Mouse (Mus musculus) thymus, postnatal 0 days (tissue): ENCODE data around the gene Ccl26. TPM values are rescaled to one million over a fixed set of nuclear protein-coding genes. Genes with fewer than 3 reads are reported as not detected.
A peak's percentile ranks its signal among the peaks of the same experiment; 100 is the strongest.

Experiments used
- DNase-seq: peaks from one replicate; pipeline ENCODE4 v3.0.0-alpha.2; 2015; ENCODE audit warnings: low spot score
- polyA plus RNA-seq: library from polyadenylated mRNA; unstranded; fragments of >200 nt; fragmentation: Nextera tagmentation; extraction: Ambion mirVana; gene quantifications from 2 replicates; pipeline ENCODE4 v1.2.1, GENCODE M21; 2015

Gene Ccl26
- polyA plus RNA-seq, 1 experiment from 2014 or later = not detected

GRCm38 (mm10) chr5:135544032-135544558, 19.3 kb downstream of the Ccl26 start:
- DNase-seq = no peak

- peak; percentile 27 for DNase-seq
Observed at GRCm38 (mm10) chr5:135537794-135538214, 25.6 kb downstream of the Ccl26 start.

- DNase-seq = peak; percentile 30
Observed at GRCm38 (mm10) chr5:135537326-135537725, 26.0 kb downstream of the Ccl26 start.

GRCm38 (mm10) chr5:135535867-135536266, 27.5 kb downstream of the Ccl26 start:
- DNase-seq = no peak

GRCm38 (mm10) chr5:135533431-135533830, 29.9 kb downstream of the Ccl26 start:
- no peak for DNase-seq

- no peak for DNase-seq
Observed at GRCm38 (mm10) chr5:135531306-135531845, 32.0 kb downstream of the Ccl26 start.

GRCm38 (mm10) chr5:135529964-135530363, 33.4 kb downstream of the Ccl26 start:
- no peak for DNase-seq

- no peak for DNase-seq
Observed at GRCm38 (mm10) chr5:135529310-135529709, 34.1 kb downstream of the Ccl26 start.

- DNase-seq = no peak
Observed at GRCm38 (mm10) chr5:135527986-135528385, 35.4 kb downstream of the Ccl26 start.

- DNase-seq = no peak
Observed at GRCm38 (mm10) chr5:135524660-135525560, 38.5 kb downstream of the Ccl26 start.

GRCm38 (mm10) chr5:135524087-135524486, 39.3 kb downstream of the Ccl26 start:
- no peak for DNase-seq

GRCm38 (mm10) chr5:135522111-135522722, 41.2 kb downstream of the Ccl26 start:
- no peak for DNase-seq

- no peak for DNase-seq
Observed at GRCm38 (mm10) chr5:135517348-135517883, 46.0 kb downstream of the Ccl26 start.

GRCm38 (mm10) chr5:135513131-135513530, 50.2 kb downstream of the Ccl26 start:
- DNase-seq = no peak

- no peak for DNase-seq
Observed at GRCm38 (mm10) chr5:135511105-135511504, 52.3 kb downstream of the Ccl26 start.

Other genes starting within 250 kb of the Ccl26 start
- 0.16 TPM in 1 of 2 replicates, not detected in the other for gene Fkbp6, start 213.5 kb downstream of the Ccl26 start, polyA plus RNA-seq
- not detected in 2 replicates for gene Trim50, start 210.3 kb downstream of the Ccl26 start, polyA plus RNA-seq
- 37.5 and 40.1 TPM in 2 replicates for gene Nsun5, start 193.6 kb downstream of the Ccl26 start, polyA plus RNA-seq
- 8.5 and 10.4 TPM in 2 replicates for gene Pom121, start 169.0 kb downstream of the Ccl26 start, polyA plus RNA-seq
- gene Hip1, start 18.4 kb downstream of the Ccl26 start, polyA plus RNA-seq = 2.4 and 2.7 TPM in 2 replicates
- 32.0 and 35.5 TPM in 2 replicates for gene Ccl24, start 9.5 kb upstream of the Ccl26 start, polyA plus RNA-seq
- 25.5 and 27.3 TPM in 2 replicates for gene Rhbdd2, start 69.0 kb upstream of the Ccl26 start, polyA plus RNA-seq
- gene Por, start 106.5 kb upstream of the Ccl26 start, polyA plus RNA-seq = 44.4 and 45.8 TPM in 2 replicates
- 37.3 and 40.4 TPM in 2 replicates for gene Tmem120a, start 180.9 kb upstream of the Ccl26 start, polyA plus RNA-seq
- gene Styxl1, start 214.8 kb upstream of the Ccl26 start, polyA plus RNA-seq = 0.83 and 0.96 TPM in 2 replicates
- gene Mdh2, start 214.9 kb upstream of the Ccl26 start, polyA plus RNA-seq = 525 and 570 TPM in 2 replicates
- gene Srrm3, start 243.3 kb upstream of the Ccl26 start, polyA plus RNA-seq = 0.09 TPM in 1 of 2 replicates, not detected in the other